Mouse (Mus musculus) lung, postnatal 4 days (tissue): Measurements from ENCODE around the gene Theg.

Experiments used
- DNase-seq, 2 experiments: peaks; one replicate each; pipeline ENCODE4 v3.0.0; 2021

Gene Theg

GRCm38 (mm10) chr10:79594111-79594510 lies 7.0 kb upstream of the Theg start:
- no peak for DNase-seq

GRCm38 (mm10) chr10:79590702-79591101 lies 3.6 kb upstream of the Theg start:
- peak in 1 of 2 experiments; percentile 8 for DNase-seq

- no peak for DNase-seq
These were observed 608 bp upstream of the Theg start for GRCm38 (mm10) chr10:79587752-79588126.

GRCm38 (mm10) chr10:79586243-79586642 lies 888 bp downstream of the Theg start:
- DNase-seq: no peak

- DNase-seq: no peak
These were observed 1.4 kb downstream of the Theg start for GRCm38 (mm10) chr10:79585723-79586122.

GRCm38 (mm10) chr10:79585136-79585535 lies 2.0 kb downstream of the Theg start:
- DNase-seq: no peak

- no peak for DNase-seq
These were observed 2.7 kb downstream of the Theg start for GRCm38 (mm10) chr10:79584426-79584825.

GRCm38 (mm10) chr10:79584021-79584420 lies 3.1 kb downstream of the Theg start:
- no peak for DNase-seq

- no peak for DNase-seq
These were observed 5.6 kb downstream of the Theg start for GRCm38 (mm10) chr10:79581501-79581900.

- peak in 1 of 2 experiments; percentile 49 for DNase-seq
These were observed 6.3 kb downstream of the Theg start for GRCm38 (mm10) chr10:79580811-79581210.

- no peak for DNase-seq
These were observed 6.8 kb downstream of the Theg start for GRCm38 (mm10) chr10:79580356-79580755.

- DNase-seq: no peak
These were observed 7.3 kb downstream of the Theg start for GRCm38 (mm10) chr10:79579781-79580180.

GRCm38 (mm10) chr10:79578891-79579290 lies 8.2 kb downstream of the Theg start:
- no peak for DNase-seq

- no peak for DNase-seq
These were observed 8.9 kb downstream of the Theg start for GRCm38 (mm10) chr10:79578276-79578675.

- no peak for DNase-seq
These were observed 9.8 kb downstream of the Theg start for GRCm38 (mm10) chr10:79577376-79577775.

- DNase-seq: peak in 1 of 2 experiments; percentile 8
These were observed 11.4 kb downstream of the Theg start for GRCm38 (mm10) chr10:79575754-79576153.

GRCm38 (mm10) chr10:79574796-79575195 lies 12.3 kb downstream of the Theg start:
- no peak for DNase-seq

- peak in 1 of 2 experiments; percentile 9 for DNase-seq
These were observed 12.8 kb downstream of the Theg start for GRCm38 (mm10) chr10:79574350-79574749.

- peak in 1 of 2 experiments; percentile 13 for DNase-seq
These were observed 13.5 kb downstream of the Theg start for GRCm38 (mm10) chr10:79573611-79574010.

GRCm38 (mm10) chr10:79571314-79571713 lies 15.8 kb downstream of the Theg start:
- DNase-seq: no peak

GRCm38 (mm10) chr10:79569921-79570320 lies 17.2 kb downstream of the Theg start:
- DNase-seq: no peak

GRCm38 (mm10) chr10:79559716-79560115 lies 27.4 kb downstream of the Theg start:
- DNase-seq: peak in 1 of 2 experiments; percentile 3

GRCm38 (mm10) chr10:79557496-79557895 lies 29.6 kb downstream of the Theg start:
- DNase-seq: peak in 1 of 2 experiments; percentile 5

- peak in 1 of 2 experiments; percentile 9 for DNase-seq
These were observed 30.2 kb downstream of the Theg start for GRCm38 (mm10) chr10:79556951-79557350.

- no peak for DNase-seq
These were observed 31.9 kb downstream of the Theg start for GRCm38 (mm10) chr10:79555238-79555724.
